Mouse (Mus musculus) bone marrow, adult 2 months (tissue): ENCODE measurements around the gene Gpatch3. TPM values are rescaled to one million over a fixed set of nuclear protein-coding genes. Genes with fewer than 3 reads are reported as not detected.

ENCODE experiments used
- H3K27ac ChIP-seq: fragments of 200-500 bp; 2 replicates; pipeline ENCODE4 v1.5.1; 2012; ENCODE audit warnings: low read depth, mild to moderate bottlenecking, control low read depth, inconsistent platforms, low read length; ENCODE audit not compliant: control insufficient read depth, poor library complexity, insufficient read depth
- H3K4me1 ChIP-seq: fragments of 200-500 bp; 2 replicates; pipeline ENCODE4 v1.6.1; 2011; ENCODE audit warnings: low read length; ENCODE audit not compliant: control insufficient read depth, insufficient read depth
- H3K4me3 ChIP-seq: fragments of 200-500 bp; replicated peaks from 2 replicates; pipeline ENCODE3; 2011; ENCODE audit warnings: mild to moderate bottlenecking, low read depth, low read length, control low read depth; ENCODE audit not compliant: control insufficient read depth
- CTCF ChIP-seq: fragments of 200-500 bp; IDR thresholded peaks from 2 replicates; pipeline ENCODE4 v1.5.1; 2011; ENCODE audit warnings: low read length, control low read depth; ENCODE audit not compliant: control insufficient read depth, insufficient read depth
- POLR2A ChIP-seq: fragments of 200-500 bp; IDR thresholded peaks from 2 replicates; pipeline ENCODE4 v1.6.1; 2011; ENCODE audit warnings: low read depth, mild to moderate bottlenecking, control low read depth, low read length, borderline replicate concordance; ENCODE audit not compliant: control insufficient read depth
- WGBS: fragments of 180-500 bp; shearing (Covaris S2); methylation state at CpG from one replicate; pipeline ENCODE4 v1.1.7; 2018; 5-methylcytosine and 5-hydroxymethylcytosine counted together
- polyA plus RNA-seq: library from polyadenylated mRNA; stranded (reverse); fragments of >200 nt; gene quantifications from 2 replicates; pipeline ENCODE4 v1.2.4, GENCODE M21; 2011; ENCODE audit warnings: low replicate concordance; ENCODE audit not compliant: missing spikeins, insufficient read depth, insufficient read length

Gene Gpatch3
- polyA plus RNA-seq, 1 experiment = 12.2 TPM

- Histone ChIP-seq H3K4me3 (no peak overlapping the region), H3K4me1 (peaks cover 10% of the 10 kb centered on the region), H3K27ac (no peak overlapping the region)
- 52% methylated on average over 4 of the region's 4 CpGs for WGBS
- no peak for TF ChIP-seq CTCF
- no peak for TF ChIP-seq POLR2A
These were observed 45.1 kb downstream of the Gpatch3 start for GRCm38 (mm10) chr4:133619473-133620136.

GRCm38 (mm10) chr4:133620668-133621067 is 46.1 kb downstream of the Gpatch3 start:
- WGBS = 46% methylated on average over 8 of the region's 8 CpGs
- TF ChIP-seq POLR2A (no peak), CTCF (no peak)
- H3K27ac ChIP-seq = peak overlapping the region; percentile 56
- no peak overlapping the region for H3K4me3 ChIP-seq
- H3K4me1 ChIP-seq = peaks cover 13% of the 10 kb centered on the region

GRCm38 (mm10) chr4:133622161-133622695 is 47.7 kb downstream of the Gpatch3 start:
- 29% methylated on average over 11 of the region's 11 CpGs for WGBS
- H3K4me1 ChIP-seq = peaks cover 17% of the 10 kb centered on the region

GRCm38 (mm10) chr4:133624830-133625229 is 50.3 kb downstream of the Gpatch3 start:
- peaks cover 16% of the 10 kb centered on the region for H3K4me1 ChIP-seq
- TF ChIP-seq POLR2A (no peak), CTCF (no peak)
- H3K27ac ChIP-seq = peak overlapping the region; percentile 90
- 35% methylated on average over 7 of the region's 7 CpGs for WGBS
- H3K4me3 ChIP-seq = no peak overlapping the region

More at GRCm38 (mm10) chr4:133622161-133622695, 47.7 kb downstream of the Gpatch3 start:
- no peak overlapping the region for H3K4me3 ChIP-seq
- no peak for TF ChIP-seq CTCF
- no peak for TF ChIP-seq POLR2A
- peak overlapping the region; percentile 92 for H3K27ac ChIP-seq

GRCm38 (mm10) chr4:133625621-133626071 is 51.1 kb downstream of the Gpatch3 start:
- peak overlapping the region; percentile 90 for H3K27ac ChIP-seq
- 4% methylated on average over 11 of the region's 11 CpGs for WGBS
- no peak overlapping the region for H3K4me3 ChIP-seq

GRCm38 (mm10) chr4:133626221-133626620 is 51.7 kb downstream of the Gpatch3 start:
- WGBS = 24% methylated on average over 5 of the region's 5 CpGs
- TF ChIP-seq CTCF (no peak), POLR2A (no peak)
- Histone ChIP-seq H3K27ac (peak overlapping the region; percentile 90), H3K4me1 (peaks cover 15% of the 10 kb centered on the region), H3K4me3 (no peak overlapping the region)

More at GRCm38 (mm10) chr4:133625621-133626071, 51.1 kb downstream of the Gpatch3 start:
- TF ChIP-seq POLR2A (no peak), CTCF (no peak)
- peaks cover 15% of the 10 kb centered on the region for H3K4me1 ChIP-seq

- Histone ChIP-seq H3K27ac (peak overlapping the region; percentile 90), H3K4me3 (no peak overlapping the region), H3K4me1 (peaks cover 17% of the 10 kb centered on the region)
- TF ChIP-seq CTCF (no peak), POLR2A (no peak)
- WGBS = 89% methylated on average over 9 of the region's 9 CpGs
These were observed 52.1 kb downstream of the Gpatch3 start for GRCm38 (mm10) chr4:133626621-133627020.

GRCm38 (mm10) chr4:133627039-133627438 is 52.5 kb downstream of the Gpatch3 start:
- Histone ChIP-seq H3K4me1 (peaks cover 15% of the 10 kb centered on the region), H3K27ac (peak overlapping the region; percentile 90)
- 87% methylated on average over 14 of the region's 14 CpGs for WGBS

GRCm38 (mm10) chr4:133628517-133628916 is 54.0 kb downstream of the Gpatch3 start:
- 51% methylated on average over 2 of the region's 2 CpGs for WGBS
- Histone ChIP-seq H3K4me1 (peaks cover 13% of the 10 kb centered on the region), H3K4me3 (no peak overlapping the region), H3K27ac (no peak overlapping the region)
- TF ChIP-seq CTCF = no peak
- no peak for TF ChIP-seq POLR2A

More at GRCm38 (mm10) chr4:133627039-133627438, 52.5 kb downstream of the Gpatch3 start:
- no peak overlapping the region for H3K4me3 ChIP-seq
- TF ChIP-seq POLR2A = no peak
- TF ChIP-seq CTCF = no peak
